Mouse (Mus musculus) small intestine, adult 2 months (tissue): ENCODE results near the gene Swsap1. TPM values are rescaled to one million over a fixed set of nuclear protein-coding genes. Genes with fewer than 3 reads are reported as not detected.

Experiments
- H3K27ac ChIP-seq: fragments of 200-500 bp; 2 replicates; pipeline ENCODE4 v1.5.1; 2012; ENCODE audit warnings: low read depth, low read length, control low read depth, inconsistent platforms; ENCODE audit not compliant: insufficient read depth
- H3K27me3 ChIP-seq: fragments of 200-500 bp; 2 replicates; pipeline ENCODE4 v1.6.1; 2012; ENCODE audit warnings: mild to moderate bottlenecking, moderate library complexity, low read length, inconsistent platforms; ENCODE audit not compliant: control insufficient read depth, insufficient read depth
- H3K36me3 ChIP-seq: fragments of 200-500 bp; 2 replicates; pipeline ENCODE4 v1.6.1; 2012; ENCODE audit warnings: mild to moderate bottlenecking, low read length, control low read depth, inconsistent platforms; ENCODE audit not compliant: control insufficient read depth, insufficient read depth
- H3K4me1 ChIP-seq: fragments of 200-500 bp; 2 replicates; pipeline ENCODE4 v1.6.1; 2012; ENCODE audit warnings: low read length, inconsistent platforms, mixed read lengths; ENCODE audit not compliant: control insufficient read depth, insufficient read depth, insufficient read length
- H3K4me3 ChIP-seq: fragments of 200-500 bp; 2 replicates; pipeline ENCODE4 v1.5.1; 2012; ENCODE audit warnings: low read depth, mild to moderate bottlenecking, control low read depth, inconsistent platforms, low read length, moderate library complexity
- CTCF ChIP-seq: fragments of 200-500 bp; IDR thresholded peaks from 2 replicates; pipeline ENCODE4 v1.5.1; 2012; ENCODE audit warnings: low read depth, mild to moderate bottlenecking, control low read depth, inconsistent platforms, low read length, moderate library complexity, mixed read lengths; ENCODE audit not compliant: insufficient replicate concordance, insufficient read length; ENCODE audit errors: extremely low read depth
- POLR2A ChIP-seq: fragments of 200-500 bp; IDR thresholded peaks from 2 replicates; pipeline ENCODE4 v1.6.1; 2012; ENCODE audit warnings: low read depth, mild to moderate bottlenecking, control low read depth, inconsistent platforms, low read length, moderate library complexity
- WGBS: fragments of 180-500 bp; shearing (Covaris S2); methylation state at CpG from one replicate; pipeline ENCODE4 v1.1.7; 2018; 5-methylcytosine and 5-hydroxymethylcytosine counted together
- polyA plus RNA-seq: library from polyadenylated mRNA; depleted of rRNA; stranded (reverse); fragments of >200 nt; gene quantifications from 2 replicates; pipeline ENCODE4 v1.2.3, GENCODE M21; 2012; rRNA removed

Swsap1 gene
- polyA plus RNA-seq, 1 experiment: 7.1 TPM

DNA sequence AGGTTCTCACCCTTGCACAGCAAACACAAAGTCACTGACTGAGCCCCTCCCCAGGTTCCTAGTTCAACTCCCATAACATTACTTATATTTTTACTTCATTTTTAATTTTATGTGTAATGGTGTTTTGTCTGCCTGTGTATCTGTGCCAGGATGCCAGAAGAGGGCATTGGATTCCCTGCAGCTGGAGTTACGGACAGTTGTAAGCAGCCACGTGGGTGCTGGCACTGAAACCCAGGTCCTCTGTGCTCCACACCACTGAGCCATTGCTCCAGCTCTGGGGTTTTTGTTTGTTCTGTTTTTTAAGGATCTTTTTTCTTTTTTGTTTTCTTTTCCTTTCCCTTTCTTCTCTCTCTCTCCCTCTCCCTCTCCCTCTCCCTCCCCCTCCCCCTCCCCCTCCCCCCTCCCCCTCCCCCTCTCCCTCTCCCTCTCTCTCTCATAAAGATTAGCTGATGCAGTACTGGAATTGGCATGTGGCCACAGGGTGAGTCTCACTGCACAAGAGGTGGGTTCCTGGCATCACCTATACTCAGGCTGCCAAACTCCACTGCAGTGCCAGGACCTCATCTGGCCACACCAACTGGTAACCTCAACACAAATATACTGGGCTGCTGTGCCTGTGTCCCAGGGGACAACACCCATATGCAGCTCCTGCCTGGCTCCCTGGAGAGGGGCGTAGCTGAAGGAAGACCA, 40.8 kb downstream of the Swsap1 start:
- Histone ChIP-seq H3K36me3 (no peaks in the 10 kb centered on the region), H3K4me1 (no peaks in the 10 kb centered on the region), H3K27me3 (no peaks in the 10 kb centered on the region; the same call in none of the 2 replicates), H3K27ac (no peak overlapping the region), H3K4me3 (no peak overlapping the region)
- no peak for TF ChIP-seq CTCF
- TF ChIP-seq POLR2A: no peak
- WGBS: 84% methylated on average over 3 of the region's 3 CpGs

DNA sequence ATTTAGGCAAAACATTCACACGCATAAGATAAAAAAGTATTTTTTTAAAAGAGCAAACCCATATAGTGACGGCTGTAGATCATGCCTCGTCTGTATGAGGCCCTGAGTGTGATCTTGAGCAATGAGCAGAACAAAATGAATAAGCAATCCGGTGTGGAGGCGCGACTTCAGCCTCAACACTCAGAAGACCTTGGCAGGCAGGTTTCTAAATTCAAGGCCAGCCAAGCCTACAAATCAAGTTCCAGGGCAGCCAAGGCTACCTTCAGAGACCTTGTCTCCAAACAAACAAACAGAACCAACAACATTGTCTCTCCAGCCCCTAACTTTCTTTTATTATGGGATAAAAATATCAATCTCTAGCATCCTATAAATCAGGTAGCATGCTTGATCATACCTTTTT, 44.7 kb downstream of the Swsap1 start:
- no peak overlapping the region for H3K4me3 ChIP-seq
- no peaks in the 10 kb centered on the region for H3K27me3 ChIP-seq
- peaks cover 10% of the 10 kb centered on the region for H3K36me3 ChIP-seq
- TF ChIP-seq POLR2A: no peak
- H3K27ac ChIP-seq: no peak overlapping the region
- 94% methylated on average over 6 of the region's 6 CpGs for WGBS
- H3K4me1 ChIP-seq: peaks cover 10% of the 10 kb centered on the region

DNA sequence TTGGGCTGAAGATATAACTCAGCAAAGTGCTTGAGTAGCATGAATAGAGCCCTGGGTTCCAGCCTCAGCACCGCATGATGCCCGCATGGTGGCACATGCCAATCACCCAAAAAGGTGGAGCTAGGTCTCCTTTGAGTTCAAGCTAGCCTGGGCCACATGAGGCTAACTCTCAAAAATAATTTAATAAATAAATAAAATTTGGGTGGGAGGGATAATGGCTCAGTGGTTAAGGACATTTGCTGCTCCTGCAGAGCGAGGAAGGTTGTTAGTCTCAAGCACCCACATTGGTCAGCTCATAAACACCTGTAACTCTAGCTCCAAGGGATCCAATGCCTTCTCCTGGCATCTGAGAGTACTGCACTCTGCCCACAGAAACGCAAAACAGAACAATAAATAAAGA, 46.1 kb downstream of the Swsap1 start:
- TF ChIP-seq CTCF (no peak), POLR2A (no peak)
- Histone ChIP-seq H3K36me3 (peaks cover 21% of the 10 kb centered on the region), H3K27ac (no peak overlapping the region), H3K4me1 (peaks cover 10% of the 10 kb centered on the region), H3K4me3 (no peak overlapping the region), H3K27me3 (no peaks in the 10 kb centered on the region)
- WGBS: 87% methylated on average over 4 of the region's 4 CpGs

DNA sequence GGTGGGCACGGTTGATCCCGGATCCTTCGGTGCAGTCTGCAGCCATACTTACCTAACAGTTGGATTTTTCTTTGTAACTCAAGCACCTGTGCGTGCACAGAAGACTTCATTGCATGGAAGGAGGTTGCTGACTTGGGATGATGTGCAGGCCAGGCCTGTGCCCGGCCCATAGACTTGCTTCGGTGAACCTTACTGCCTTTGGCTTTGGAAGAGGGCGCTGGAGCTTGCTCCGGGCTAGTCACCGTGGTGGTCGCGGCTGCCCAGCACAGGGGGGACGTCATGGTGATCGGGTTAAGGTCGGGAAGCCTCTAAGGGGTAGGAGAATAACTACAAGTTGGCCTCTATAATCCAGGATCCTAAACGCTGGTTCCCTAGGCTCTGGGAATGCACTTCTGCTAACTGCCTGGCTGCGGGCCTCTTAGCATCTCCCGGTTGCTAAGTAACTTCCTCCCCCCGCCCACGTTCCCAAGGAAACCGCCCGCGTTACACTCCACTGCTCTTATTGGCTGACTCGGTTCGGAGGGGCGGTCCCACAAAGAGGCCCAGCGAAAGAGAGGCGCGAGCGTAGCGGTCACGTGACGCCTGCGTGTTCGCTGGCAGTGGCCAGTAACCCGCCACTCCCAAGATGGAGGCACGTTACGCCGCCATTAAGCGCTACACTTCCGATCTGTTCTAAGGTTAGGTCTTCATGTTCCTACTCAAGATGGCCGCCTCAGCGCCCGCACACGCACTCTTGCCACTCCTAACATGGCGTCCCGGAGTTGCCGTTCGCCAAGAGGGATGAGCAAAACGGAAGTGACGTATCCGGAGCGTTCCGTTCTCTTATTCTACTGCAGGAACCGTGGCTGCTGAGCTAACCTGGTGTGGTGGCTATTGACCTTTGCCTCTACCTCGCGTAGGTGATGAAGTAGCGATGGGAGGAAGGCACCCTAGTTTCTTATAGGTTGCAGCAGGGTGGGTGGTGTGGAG, 46.9 kb downstream of the Swsap1 start, which contains the start of the genes Ccdc151 and Prkcsh:
Gene Ccdc151, minus strand, starts transcription at position 441 of the 969 bp plus-strand sequence.
Gene Prkcsh, plus strand, starts transcription at position 613 of the 969 bp plus-strand sequence.
- 7% methylated on average over 57 of the region's 57 CpGs for WGBS
- H3K27ac ChIP-seq: peak within 1 kb of the TSS; percentile 52
- H3K36me3 ChIP-seq: peaks cover 22% of the 10 kb centered on the region
- TF ChIP-seq POLR2A: peak; percentile 76
- no peak for TF ChIP-seq CTCF
- H3K27me3 ChIP-seq: no peaks in the 10 kb centered on the region
- peaks cover 10% of the 10 kb centered on the region for H3K4me1 ChIP-seq
- peak within 1 kb of the TSS; percentile 68 for H3K4me3 ChIP-seq

DNA sequence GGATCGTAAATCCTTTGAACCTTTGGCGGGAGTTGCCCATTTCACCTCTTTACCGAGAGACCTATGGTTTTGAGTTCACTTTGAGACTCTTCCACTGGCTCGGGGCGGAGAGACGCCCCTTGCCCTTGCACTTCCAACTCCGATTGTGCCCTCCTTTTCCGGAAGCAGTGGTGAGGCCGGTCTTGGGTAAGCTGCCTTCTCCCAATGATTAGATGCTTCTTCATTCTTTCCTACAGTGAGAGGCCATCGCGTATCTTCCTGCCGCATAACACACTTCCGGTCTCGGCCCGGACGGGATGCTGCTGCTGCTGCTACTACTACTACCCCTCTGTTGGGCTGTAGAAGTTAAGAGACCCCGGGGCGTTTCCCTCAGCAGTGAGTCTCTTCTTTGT, 47.6 kb downstream of the Swsap1 start:
- no peaks in the 10 kb centered on the region for H3K27me3 ChIP-seq
- under 1% methylated on average over 18 of the region's 18 CpGs for WGBS

DNA sequence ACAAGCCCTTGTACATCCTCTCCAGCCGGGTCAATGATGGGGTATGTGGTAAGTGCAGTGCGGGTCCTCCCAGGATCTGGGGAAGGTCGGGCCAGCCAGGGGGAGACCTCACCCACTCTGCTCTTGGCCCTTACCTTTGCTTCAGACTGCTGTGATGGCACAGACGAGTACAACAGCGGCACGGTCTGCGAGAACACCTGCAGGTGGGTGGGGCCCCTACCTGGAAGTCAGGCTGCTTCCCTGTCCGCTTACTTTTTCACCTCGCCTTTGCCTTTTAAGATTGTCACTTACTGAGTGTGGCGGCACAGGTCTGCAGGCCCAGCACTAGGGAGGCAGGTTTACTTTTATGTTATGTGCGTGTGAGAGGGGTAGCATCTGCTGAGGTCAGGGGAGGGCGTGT, 49.0 kb downstream of the Swsap1 start:
- Histone ChIP-seq H3K4me1 (peaks cover 10% of the 10 kb centered on the region), H3K4me3 (no peak overlapping the region), H3K27ac (no peak overlapping the region), H3K27me3 (no peaks in the 10 kb centered on the region), H3K36me3 (peaks cover 42% of the 10 kb centered on the region)
- no peak for TF ChIP-seq POLR2A
- no peak for TF ChIP-seq CTCF
- 69% methylated on average over 12 of the region's 12 CpGs for WGBS

More for the DNA sequence above, 47.6 kb downstream of the Swsap1 start:
- Histone ChIP-seq H3K4me3 (peak overlapping the region; percentile 68), H3K36me3 (peaks cover 29% of the 10 kb centered on the region), H3K4me1 (peaks cover 10% of the 10 kb centered on the region), H3K27ac (peak overlapping the region; percentile 52)
- TF ChIP-seq POLR2A (no peak), CTCF (no peak)

Other genes with a start within 250 kb of the Swsap1 start
- gene Ldlr, start 232.3 kb upstream of the Swsap1 start, polyA plus RNA-seq: 37.2 and 58.9 TPM in 2 replicates
- 11.0 and 22.6 TPM in 2 replicates for gene Spc24, start 195.5 kb upstream of the Swsap1 start, polyA plus RNA-seq
- gene Kank2, start 157.0 kb upstream of the Swsap1 start, polyA plus RNA-seq: 23.0 and 24.8 TPM in 2 replicates
- gene Angptl8, start 120.2 kb upstream of the Swsap1 start, polyA plus RNA-seq: 10.2 and 12.3 TPM in 2 replicates
- gene Dock6, start 103.1 kb upstream of the Swsap1 start, polyA plus RNA-seq: 36.4 and 73.5 TPM in 2 replicates
- 48.9 and 86.7 TPM in 2 replicates for gene Rab3d, start 37.6 kb upstream of the Swsap1 start, polyA plus RNA-seq
- gene Ccdc159, start 28.3 kb upstream of the Swsap1 start, polyA plus RNA-seq: 0.71 and 1.2 TPM in 2 replicates
- 81.5 and 113 TPM in 2 replicates for gene Tmem205, start 28.2 kb upstream of the Swsap1 start, polyA plus RNA-seq
- gene Plppr2, start 18.7 kb upstream of the Swsap1 start, polyA plus RNA-seq: 5.2 and 5.5 TPM in 2 replicates
- gene Epor, start 7.8 kb downstream of the Swsap1 start, polyA plus RNA-seq: 0.95 and 2.4 TPM in 2 replicates
- 3.4 and 3.8 TPM in 2 replicates for gene Rgl3, start 33.7 kb downstream of the Swsap1 start, polyA plus RNA-seq
- gene Ccdc151, start 46.9 kb downstream of the Swsap1 start, polyA plus RNA-seq: 0.05 TPM in 1 of 2 replicates, not detected in the other
- 82.7 and 169 TPM in 2 replicates for gene Prkcsh, start 47.1 kb downstream of the Swsap1 start, polyA plus RNA-seq
- 0.20 and 0.34 TPM in 2 replicates for gene Elavl3, start 96.3 kb downstream of the Swsap1 start, polyA plus RNA-seq
- gene Gm49318, start 115.5 kb downstream of the Swsap1 start, polyA plus RNA-seq: not detected in 2 replicates
- 6.6 and 13.2 TPM in 2 replicates for gene Zfp653, start 115.6 kb downstream of the Swsap1 start, polyA plus RNA-seq
- 26.8 and 35.7 TPM in 2 replicates for gene Ecsit, start 129.7 kb downstream of the Swsap1 start, polyA plus RNA-seq
- 166 and 227 TPM in 2 replicates for gene Cnn1, start 143.5 kb downstream of the Swsap1 start, polyA plus RNA-seq
- gene Elof1, start 161.4 kb downstream of the Swsap1 start, polyA plus RNA-seq: 108 and 120 TPM in 2 replicates
- gene Acp5, start 180.0 kb downstream of the Swsap1 start, polyA plus RNA-seq: 128 and 203 TPM in 2 replicates
- 35.4 and 43.1 TPM in 2 replicates for gene Pigyl, start 201.1 kb downstream of the Swsap1 start, polyA plus RNA-seq
- not detected in 2 replicates for gene Zfp872, start 232.3 kb downstream of the Swsap1 start, polyA plus RNA-seq